Mouse (Mus musculus): ENCODE data around the gene Sox13.

The Sox13 gene

GRCm38 (mm10) chr1:133431133-133431532 lies 7.0 kb upstream of the Sox13 start:
- CTCF ChIA-PET = no interaction called here

GRCm38 (mm10) chr1:133424547-133425140 lies 467 bp upstream of the Sox13 start:
- CTCF ChIA-PET = no interaction called here

DNA sequence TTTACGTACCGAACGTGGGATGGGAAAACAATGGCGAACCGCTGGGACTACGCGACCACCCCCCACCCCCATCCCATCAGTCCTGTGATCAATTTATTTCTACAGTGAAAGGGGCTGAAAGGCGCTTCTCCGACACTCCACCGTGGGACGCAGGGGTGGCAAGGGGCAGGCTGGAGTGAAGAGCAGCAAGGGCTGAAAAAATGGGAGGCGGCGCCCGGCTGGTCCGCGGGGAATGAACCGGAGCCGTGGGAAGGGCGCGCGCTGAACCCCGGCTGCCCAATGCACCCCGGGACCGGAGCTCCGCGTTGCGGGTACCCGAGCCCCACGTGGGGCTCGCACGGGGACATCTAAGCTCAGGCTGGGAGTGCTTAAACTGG lies 1.0 kb downstream of the Sox13 start:
- CTCF ChIA-PET = no interaction called here

- CTCF ChIA-PET = interaction anchor here (0.6 kb wide), 1 partner anchor 257 kb away, joined by 6 read pairs; no protein-coding TSS in a partner anchor
Observed at GRCm38 (mm10) chr1:133422615-133423161, 1.5 kb downstream of the Sox13 start.

DNA sequence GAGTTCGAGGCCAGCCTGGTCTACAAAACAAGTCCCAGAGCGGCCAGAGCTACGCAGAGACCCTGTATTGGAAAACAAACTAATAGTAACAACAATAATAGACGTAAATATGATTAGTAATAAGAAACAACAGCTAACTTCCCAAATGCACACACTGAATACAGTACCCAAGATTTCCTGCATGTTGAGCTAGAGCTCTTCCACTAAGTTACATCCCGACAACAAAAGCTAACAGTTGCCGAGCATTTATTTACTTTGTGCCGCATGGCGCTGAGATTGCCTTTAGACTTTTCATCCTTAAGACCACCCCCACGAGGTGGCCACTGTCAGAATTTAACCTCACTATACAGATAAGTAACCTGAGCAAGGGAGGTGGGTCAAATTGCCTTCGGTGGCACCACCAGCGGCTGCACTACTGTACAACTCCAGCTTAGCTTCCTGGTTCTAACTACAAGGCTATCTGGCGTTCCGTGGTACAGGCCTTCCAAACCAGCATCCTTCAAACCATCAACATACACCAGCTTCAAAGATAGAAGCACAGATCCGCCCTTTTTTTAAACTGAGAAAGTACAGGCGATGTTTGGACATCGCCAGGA lies 2.1 kb downstream of the Sox13 start:
- CTCF ChIA-PET = interaction anchor here (0.5 to 0.6 kb wide), 2 partner anchors 46 to 257 kb away, joined by 3 to 6 read pairs; no protein-coding TSS in a partner anchor

DNA sequence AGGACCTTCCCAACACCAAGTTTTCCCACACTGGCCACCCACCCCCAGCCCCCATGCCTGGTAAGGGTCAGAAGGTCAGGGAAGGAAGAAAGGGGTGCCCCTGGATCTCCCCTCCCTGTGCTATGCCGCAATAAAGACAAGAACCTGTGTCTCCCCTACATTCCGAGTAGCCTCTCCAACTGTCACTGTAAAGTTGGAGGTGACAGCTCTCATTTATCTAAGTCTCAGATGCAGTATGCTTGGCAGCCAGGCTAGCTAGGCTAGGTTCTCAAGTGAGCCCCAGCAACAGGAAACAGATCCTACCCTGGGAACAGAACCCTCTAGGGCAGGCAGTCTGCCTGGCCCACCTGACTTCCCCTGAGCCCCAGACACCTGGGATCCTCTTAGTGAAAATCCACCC lies 3.1 kb downstream of the Sox13 start:
- CTCF ChIA-PET = no interaction called here

- CTCF ChIA-PET = no interaction called here
Observed at GRCm38 (mm10) chr1:133420491-133420890, 3.7 kb downstream of the Sox13 start.

GRCm38 (mm10) chr1:133419178-133419834 lies 4.9 kb downstream of the Sox13 start:
- CTCF ChIA-PET = no interaction called here

DNA sequence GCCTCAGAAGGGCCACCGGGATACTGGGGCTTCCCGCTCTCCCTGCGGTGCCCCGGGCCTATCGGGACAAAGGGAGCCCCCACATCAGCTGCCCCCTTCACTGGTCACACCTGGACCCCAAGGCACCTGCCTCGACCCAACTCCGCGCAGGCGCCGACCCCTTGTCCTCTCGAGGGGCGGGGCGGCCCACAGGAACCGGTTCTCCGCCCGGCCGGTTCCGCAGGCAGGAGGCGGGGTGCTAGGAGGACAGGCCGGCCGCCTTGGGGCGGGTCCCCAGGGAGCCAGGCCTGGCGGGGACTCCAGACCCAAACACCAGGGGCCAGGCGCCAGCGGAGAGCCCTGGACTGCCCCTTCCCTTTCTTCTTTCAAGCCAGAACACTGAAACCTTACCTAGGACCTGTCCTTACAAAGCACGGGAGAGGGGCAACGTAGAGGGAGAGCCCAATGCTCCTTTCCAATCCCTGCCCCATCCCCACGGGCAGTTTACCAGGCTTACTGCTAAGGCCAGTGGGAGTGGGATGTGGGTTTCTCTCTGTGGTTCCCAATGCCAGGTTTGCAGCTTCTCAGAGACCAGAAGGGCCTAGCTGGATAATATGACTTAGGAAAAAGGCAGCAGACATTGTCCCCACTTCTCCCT lies 5.9 kb downstream of the Sox13 start:
- CTCF ChIA-PET = interaction anchor here (0.6 kb wide), 1 partner anchor 1776 kb away, joined by 3 read pairs; no protein-coding TSS in a partner anchor

DNA sequence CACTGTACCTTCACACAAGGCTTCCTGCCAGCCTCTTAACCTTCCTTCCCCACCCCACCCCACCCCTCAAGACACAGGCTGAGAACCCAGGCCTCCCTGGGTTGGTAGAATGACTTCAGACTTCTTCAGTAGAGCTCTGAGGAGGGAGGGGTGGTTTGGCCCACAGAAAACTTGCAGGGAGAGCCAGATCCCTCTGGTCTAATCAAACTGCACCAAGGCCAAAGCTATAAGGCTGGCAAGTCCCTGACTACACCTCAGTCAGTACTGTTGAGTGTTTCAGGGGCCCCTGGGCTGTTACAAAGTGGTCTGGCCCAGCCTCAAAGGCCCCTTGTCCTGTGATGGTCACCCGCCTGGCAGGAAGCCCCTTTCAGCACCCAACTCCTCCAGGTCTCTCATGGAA lies 6.6 kb downstream of the Sox13 start:
- CTCF ChIA-PET = no interaction called here

DNA sequence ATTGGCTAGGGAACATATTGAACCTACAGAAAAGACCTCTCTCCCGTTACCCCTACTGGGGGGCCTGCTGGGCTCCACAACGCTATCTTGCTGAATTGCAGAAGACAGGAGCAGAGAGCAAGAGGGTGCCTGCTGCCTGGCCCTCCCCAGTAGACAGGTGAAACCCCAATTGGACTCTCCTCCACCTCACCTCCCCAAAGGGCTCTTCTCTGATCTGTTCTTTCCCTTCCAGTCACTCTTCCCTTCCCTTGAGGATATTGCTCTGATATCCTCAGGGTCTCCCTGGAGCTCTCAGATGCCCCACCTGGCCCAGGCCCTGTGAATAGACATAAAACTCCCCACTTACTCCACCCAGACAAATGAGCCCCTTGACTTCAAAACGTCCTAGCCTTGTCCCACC lies 7.1 kb downstream of the Sox13 start:
- CTCF ChIA-PET = interaction anchor here (0.6 kb wide), 1 partner anchor 102 kb away, joined by 3 read pairs; no protein-coding TSS in a partner anchor

DNA sequence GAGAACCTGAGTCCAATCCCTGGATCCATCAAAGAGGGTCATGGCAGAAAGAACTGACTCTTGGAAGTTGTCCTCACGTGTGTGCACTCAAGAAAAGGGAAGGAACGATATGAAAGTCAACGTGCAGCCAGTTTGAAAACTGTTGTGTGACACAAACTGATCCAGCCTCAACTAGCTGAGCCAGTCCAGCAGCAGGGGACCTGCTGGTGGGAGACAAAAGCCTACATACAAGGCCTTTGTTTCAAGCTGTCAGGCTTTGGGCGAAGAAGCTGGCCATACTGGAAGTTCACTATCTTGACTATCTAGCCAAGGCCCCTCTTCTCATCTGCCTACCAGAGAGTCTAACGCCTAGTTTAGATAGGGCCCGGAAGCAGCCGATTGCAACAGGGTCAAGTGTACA lies 7.7 kb downstream of the Sox13 start:
- CTCF ChIA-PET = no interaction called here

DNA sequence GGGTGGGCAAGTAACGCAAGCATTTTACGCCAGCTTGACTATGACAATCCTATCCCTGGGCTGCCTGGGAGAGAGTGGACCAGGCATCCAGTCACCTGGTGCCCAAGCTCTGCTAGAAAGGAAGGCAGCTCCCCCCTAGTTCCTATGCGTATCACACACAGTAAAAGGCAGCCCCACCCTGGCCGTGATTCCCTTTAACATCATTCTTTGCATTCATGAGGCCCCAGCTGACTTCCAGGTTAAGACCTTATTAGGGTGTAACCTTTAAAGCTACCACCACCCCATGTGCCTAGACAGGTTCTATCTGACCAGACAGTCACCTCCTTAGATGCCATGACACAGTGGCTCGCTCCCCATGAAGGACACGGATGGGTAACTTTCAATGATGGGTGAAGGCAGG lies 8.7 kb downstream of the Sox13 start:
- CTCF ChIA-PET = no interaction called here

DNA sequence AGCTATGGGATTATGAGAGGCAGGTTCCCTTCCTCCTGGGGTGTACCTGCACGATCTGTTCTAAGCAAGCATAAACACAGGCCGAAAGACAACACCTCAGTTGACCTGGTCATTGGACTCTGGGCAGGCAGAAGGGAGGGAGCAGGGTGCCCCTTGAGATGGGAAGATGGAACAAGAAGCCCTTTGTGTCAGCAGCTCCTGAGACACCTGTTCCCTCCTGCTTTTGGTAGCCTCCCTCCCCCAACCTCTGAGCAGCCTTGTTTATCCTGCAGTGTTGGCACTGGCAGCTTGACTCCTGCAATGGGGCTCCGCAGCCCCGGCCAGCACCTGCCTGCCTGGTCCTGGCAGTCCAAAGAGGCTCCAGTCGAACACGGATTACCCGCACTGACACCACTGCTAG lies 9.1 kb downstream of the Sox13 start:
- CTCF ChIA-PET = no interaction called here

GRCm38 (mm10) chr1:133412941-133413340 lies 11.2 kb downstream of the Sox13 start:
- CTCF ChIA-PET = no interaction called here

DNA sequence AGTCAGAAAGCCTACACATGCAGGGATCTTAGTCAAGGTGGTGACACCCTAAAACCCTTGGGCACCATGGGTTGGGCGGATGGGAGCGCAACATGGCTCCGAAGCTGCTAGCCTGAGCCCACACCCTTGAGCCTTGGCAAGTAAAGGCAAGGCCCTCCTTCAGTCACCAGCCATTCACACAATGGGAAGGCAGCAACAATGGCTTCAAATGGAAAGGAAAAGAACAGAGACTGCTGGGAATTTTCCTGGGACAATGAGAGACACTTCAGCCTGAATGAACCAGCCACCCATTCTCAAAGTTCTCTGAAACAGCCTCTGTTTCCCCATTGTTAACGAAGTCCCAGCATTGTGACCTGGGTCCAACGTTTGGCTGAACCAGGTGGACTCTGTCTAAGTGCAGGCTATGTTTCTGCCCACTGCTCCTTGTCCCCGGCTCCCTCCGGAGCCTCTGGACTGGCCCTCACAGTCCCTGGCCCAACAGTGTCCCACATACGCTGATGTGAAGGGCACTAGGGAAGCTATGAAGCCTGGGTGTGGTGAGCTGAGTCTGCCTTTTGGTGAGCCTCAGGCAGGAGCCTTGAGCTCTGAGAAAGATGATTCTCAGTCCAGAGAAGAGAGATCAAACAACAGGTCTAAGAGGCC lies 12.6 kb downstream of the Sox13 start:
- CTCF ChIA-PET = no interaction called here

DNA sequence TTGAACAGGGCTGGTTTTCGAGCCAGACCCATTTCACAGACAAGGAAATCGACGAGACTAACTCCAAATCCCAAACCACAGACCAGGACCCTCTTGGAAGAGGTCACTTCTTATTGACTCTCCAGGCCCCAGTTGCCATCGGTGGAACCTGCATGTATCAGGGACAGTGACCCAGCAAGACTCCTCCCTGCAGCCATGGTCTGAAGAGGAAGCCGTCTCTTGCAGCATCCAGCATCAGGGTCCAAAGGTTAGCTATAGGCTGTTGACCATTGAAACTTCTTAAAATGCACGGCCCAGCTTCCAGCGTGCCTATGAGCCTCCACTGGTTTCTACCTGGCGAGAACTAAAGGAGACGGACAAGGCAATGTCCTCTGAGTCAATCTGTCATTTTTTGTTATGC lies 14.4 kb downstream of the Sox13 start:
- CTCF ChIA-PET = no interaction called here

DNA sequence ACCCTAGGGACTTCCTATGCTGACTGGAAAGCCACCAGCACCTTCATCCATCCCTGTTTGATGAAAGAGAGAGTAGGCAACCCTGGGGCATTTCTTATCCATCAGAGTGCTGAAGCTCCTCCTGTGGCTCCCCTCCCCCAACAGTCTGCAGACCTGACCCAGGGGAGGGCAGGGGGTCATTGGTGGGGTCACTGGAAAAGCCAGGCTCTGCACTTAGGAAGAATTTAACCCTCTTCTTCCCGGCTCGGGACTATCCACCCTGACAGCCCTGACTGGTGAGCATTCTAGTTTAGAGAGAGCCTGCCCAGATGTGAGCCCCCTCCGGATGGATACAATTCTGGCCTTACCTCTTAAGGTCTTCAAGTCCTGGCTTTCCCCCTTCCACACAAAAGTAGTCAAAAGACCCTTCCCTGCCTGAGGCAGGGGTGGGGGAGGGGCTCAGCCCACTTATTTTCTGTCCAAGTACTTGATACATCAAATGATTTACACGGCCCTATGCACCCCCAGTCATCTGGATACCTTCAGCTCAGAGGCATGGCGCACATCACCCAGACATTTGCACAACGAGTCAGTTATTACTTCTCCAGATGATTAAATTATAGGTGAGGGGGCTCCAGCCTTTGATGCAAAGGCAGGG lies 15.2 kb downstream of the Sox13 start:
- CTCF ChIA-PET = no interaction called here

DNA sequence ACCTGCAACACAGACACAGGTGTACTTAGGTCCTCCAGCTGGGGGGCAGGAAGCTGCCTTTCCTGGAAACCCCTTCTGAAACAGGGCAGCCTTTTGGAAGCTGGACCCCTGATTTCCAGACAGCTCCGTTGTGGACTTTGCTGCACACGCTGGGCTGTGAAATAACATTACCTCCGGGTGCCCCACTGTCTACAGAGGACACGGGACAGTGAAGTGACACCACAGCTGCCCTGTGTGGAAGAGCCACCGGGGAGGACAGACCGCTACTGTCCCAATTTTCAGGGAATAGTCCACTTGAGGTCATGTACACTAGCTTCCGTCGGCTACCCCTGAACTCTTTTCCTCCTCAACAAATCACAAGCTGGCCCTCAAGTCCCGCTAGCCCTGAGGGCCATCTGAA lies 15.9 kb downstream of the Sox13 start:
- CTCF ChIA-PET = no interaction called here

DNA sequence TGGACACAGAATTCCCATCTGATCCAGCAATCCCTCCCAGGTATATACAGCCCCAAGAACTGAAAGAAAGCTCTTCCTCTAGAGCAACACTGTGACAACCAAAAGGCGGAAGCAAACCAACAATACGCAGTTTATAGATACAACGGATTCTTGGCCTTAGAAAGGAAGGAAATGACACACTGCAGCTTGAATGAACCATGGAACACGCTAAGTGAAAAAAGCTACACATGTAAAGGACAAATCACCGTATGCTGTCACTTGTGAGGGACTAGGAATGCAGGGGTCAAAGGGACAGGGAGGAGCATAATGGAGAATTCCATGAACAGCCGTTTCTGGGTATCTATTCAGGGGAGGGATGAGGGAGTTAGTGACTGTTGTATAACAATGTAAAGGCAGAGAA lies 16.7 kb downstream of the Sox13 start:
- CTCF ChIA-PET = no interaction called here

DNA sequence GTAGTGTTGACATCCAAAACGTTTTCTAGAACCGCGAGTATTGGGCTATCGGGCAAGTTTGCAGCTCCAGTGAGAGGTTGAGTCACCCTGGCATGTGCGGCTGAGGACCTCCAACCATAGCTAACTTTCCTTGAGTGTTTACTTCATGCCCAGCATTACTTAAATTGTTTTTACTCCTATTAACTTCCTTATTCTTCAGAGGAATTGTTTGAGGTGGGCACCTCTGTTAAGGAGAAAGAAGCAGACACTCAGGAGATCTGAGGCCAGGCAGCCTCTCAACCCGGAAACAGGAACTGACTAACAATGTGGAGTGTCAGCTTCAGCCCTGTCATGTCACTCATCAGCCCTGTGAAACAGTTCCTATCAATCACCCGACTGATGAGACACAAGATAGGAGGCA lies 17.6 kb downstream of the Sox13 start:
- CTCF ChIA-PET = no interaction called here

- CTCF ChIA-PET = interaction anchor here (0.5 to 0.7 kb wide), 2 partner anchors 24 to 415 kb away, joined by 3 to 4 read pairs; no protein-coding TSS in a partner anchor
Observed at GRCm38 (mm10) chr1:133404005-133404404, 20.2 kb downstream of the Sox13 start.

Data from spleen, embryonic (tissue).